18 mouse cellular contexts compared by ENCODE assay signal in genomic region chr4:133114762-133115161, GRCm38 (mm10).
"Had no signal": no experiment of that assay in that cellular context is flagged by ENCODE, and none has a peak within 500 bp of the region (broad histone marks: within the 10 kb centered on the region; RNA-seq: fewer than 3 reads in every experiment).

No protein-coding gene starts in this region.

- H3K9me3 ChIP-seq: limb, embryonic 15.5 days; megakaryocyte, embryonic 14.5 days; midbrain, embryonic 10.5 days; neural tube, embryonic 12.5 days; neural tube, embryonic 15.5 days had no signal

- H3K9ac ChIP-seq: limb, embryonic 15.5 days; liver, embryonic 14.5 days; liver, postnatal 0 days; lung, embryonic 14.5 days; neural tube, embryonic 12.5 days; neural tube, embryonic 15.5 days had no signal

- H3K4me3 ChIP-seq: layer of hippocampus, adult 2 months; limb, embryonic 15.5 days; megakaryocyte, embryonic 14.5 days; midbrain, embryonic 10.5 days; neural tube, embryonic 12.5 days; neural tube, embryonic 15.5 days had no signal

- ATAC-seq: intestine, embryonic 16.5 days; liver, postnatal 0 days; lung, postnatal 0 days had no signal

- H3K27me3 ChIP-seq: limb, embryonic 15.5 days; neural tube, embryonic 12.5 days; neural tube, embryonic 15.5 days had no signal

- H3K36me3 ChIP-seq: limb, embryonic 15.5 days; midbrain, embryonic 10.5 days; neural tube, embryonic 12.5 days; neural tube, embryonic 15.5 days had no signal

- DNase-seq: kidney, adult 18-20 months; kidney, adult 9 months; kidney, postnatal 14 days; kidney, postnatal 4 days; layer of hippocampus, adult 9-11 months; liver, postnatal 0 days; lung, embryonic 14.5 days; midbrain, embryonic 14.5 days had no signal

- H3K27ac ChIP-seq: layer of hippocampus, adult 2 months; limb, embryonic 15.5 days; liver, embryonic 14.5 days; midbrain, embryonic 10.5 days; neural tube, embryonic 12.5 days; neural tube, embryonic 15.5 days; stomach, postnatal 0 days had no signal
